Mouse (Mus musculus) limb, embryonic 14.5 days (tissue): ENCODE results near the gene Prf1. TPM values are rescaled to one million over a fixed set of nuclear protein-coding genes. Genes with fewer than 3 reads are reported as not detected.

Source experiments
- ATAC-seq: fragments of 200-750 bp; cut with Nextera tagmentation; 2 replicates; pipeline ENCODE4 v1.8.0; 2017; ENCODE audit warnings: low read depth, moderate number of reproducible peaks, moderate TSS enrichment; ENCODE audit not compliant: low FRiP score
- DNase-seq: peaks from one replicate; pipeline ENCODE4 v3.0.0-alpha.2; 2015; ENCODE audit warnings: low spot score
- H3K27ac ChIP-seq: fragments of 300-500 bp; sonication (generic); replicated peaks from 2 replicates; pipeline ENCODE4 v1.5.1; 2014; ENCODE audit warnings: low read depth, mild to moderate bottlenecking, low read length, moderate library complexity, mixed read lengths
- H3K27me3 ChIP-seq: fragments of 300-500 bp; sonication (generic); 2 replicates; pipeline ENCODE4 v1.6.1; 2014; ENCODE audit warnings: low read length, mixed read lengths; ENCODE audit not compliant: control insufficient read depth, insufficient read depth
- H3K36me3 ChIP-seq: fragments of 300-500 bp; sonication (generic); 2 replicates; pipeline ENCODE4 v1.6.1; 2014; ENCODE audit warnings: mild to moderate bottlenecking, low read length, moderate library complexity, mixed read lengths; ENCODE audit not compliant: control insufficient read depth, insufficient read depth
- H3K4me1 ChIP-seq: fragments of 300-500 bp; sonication (generic); 2 replicates; pipeline ENCODE4 v1.6.1; 2014; ENCODE audit warnings: antibody characterized with exemption, low read length, mixed read lengths; ENCODE audit not compliant: control insufficient read depth, insufficient read depth
- H3K4me2 ChIP-seq: fragments of 300-500 bp; sonication (generic); replicated peaks from 2 replicates; pipeline ENCODE4 v1.6.1; 2014; ENCODE audit warnings: low read depth, mild to moderate bottlenecking, low read length, moderate library complexity; ENCODE audit not compliant: severe bottlenecking
- H3K4me3 ChIP-seq: fragments of 300-500 bp; sonication (generic); replicated peaks from 2 replicates; pipeline ENCODE4 v1.5.1; 2014; ENCODE audit warnings: low read length
- H3K9ac ChIP-seq: fragments of 300-500 bp; sonication (generic); 2 replicates; pipeline ENCODE4 v1.6.1; 2014; ENCODE audit warnings: mild to moderate bottlenecking, low read depth, low read length, moderate library complexity; ENCODE audit not compliant: severe bottlenecking
- H3K9me3 ChIP-seq: fragments of 300-500 bp; sonication (generic); 2 replicates; pipeline ENCODE4 v1.6.1; 2016; ENCODE audit warnings: low read length; ENCODE audit not compliant: control insufficient read depth
- POLR2A ChIP-seq: fragments of 200-500 bp; IDR thresholded peaks from 2 replicates; pipeline ENCODE4 v1.8.0; 2012; ENCODE audit warnings: inconsistent platforms, mild to moderate bottlenecking, moderate library complexity, borderline replicate concordance; ENCODE audit not compliant: insufficient read depth, insufficient read length; ENCODE audit errors: extremely low read depth
- WGBS: fragments of 180-500 bp; shearing (Covaris S2); extraction: QIAGEN DNeasy Blood & Tissue Kit; methylation state at CpG from one replicate; pipeline ENCODE4 v1.1.7; 2014; 5-methylcytosine and 5-hydroxymethylcytosine counted together
- polyA plus RNA-seq, 2 experiments: library from polyadenylated mRNA; depleted of rRNA in 1 of 2; stranded (reverse) in 1 of 2; unstranded in 1 of 2; fragments of >200 nt; fragmentation: Nextera tagmentation in 1 of 2; extraction: Ambion mirVana in 1 of 2; gene quantifications; 2 replicates each; pipeline versions ENCODE4 v1.2.1 to v1.2.3; 2012 to 2014

The Prf1 gene
- polyA plus RNA-seq, 2 experiments, result not detected

DNA sequence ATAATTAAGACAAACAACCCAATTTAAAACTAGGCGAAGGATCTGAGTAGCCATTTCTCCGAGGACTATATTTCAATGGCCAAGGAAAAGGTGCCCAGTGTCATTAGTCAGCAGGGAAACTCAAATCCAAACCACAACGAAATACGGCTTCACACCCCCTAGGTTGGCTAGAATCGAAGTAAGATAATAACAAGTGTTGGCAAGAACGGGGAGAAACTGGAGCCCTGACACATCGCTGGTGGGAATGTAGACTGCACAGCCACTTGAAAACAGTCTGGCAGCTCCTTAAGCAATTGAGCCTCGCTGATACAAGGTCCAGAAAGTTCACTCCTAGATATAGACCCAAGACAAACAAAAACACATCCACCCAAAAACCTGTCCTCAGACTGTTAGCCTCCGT lies 41.0 kb upstream of the Prf1 start:
- WGBS, result 85% methylated on average over 9 of the region's 9 CpGs

DNA sequence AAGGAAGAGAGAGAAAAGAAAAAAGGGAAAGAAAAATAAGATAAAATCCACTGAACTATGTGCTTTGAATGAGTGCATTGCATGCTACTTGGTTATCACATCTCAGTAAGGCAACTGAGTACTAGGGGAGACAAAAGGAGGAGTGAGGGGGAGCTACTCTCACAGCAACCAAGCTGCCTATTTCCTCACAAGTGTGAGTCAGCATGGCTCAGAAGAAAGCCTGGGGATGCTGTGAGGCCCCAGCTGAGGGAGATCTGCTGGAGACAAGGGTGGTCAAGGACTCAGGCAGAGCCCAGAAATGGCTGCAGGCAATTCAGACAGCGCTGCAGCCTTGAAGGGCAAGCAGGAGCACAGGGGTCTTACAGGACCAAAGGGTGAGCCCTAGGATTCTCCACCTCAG lies 39.5 kb upstream of the Prf1 start:
- WGBS, result 71% methylated on average over 1 of the region's 1 CpGs
- H3K4me2 ChIP-seq, result no peak overlapping the region
- DNase-seq (no peak), ATAC-seq (no peak)
- H3K4me3 ChIP-seq, result no peak overlapping the region
- peaks cover 5% of the 10 kb centered on the region; the same call in 1 of the 2 replicates for H3K4me1 ChIP-seq
- 0 out of 2 replicates have a peak, but pooled peaks cover 3% of the 10 kb centered on the region for H3K9me3 ChIP-seq
- no peak overlapping the region for H3K9ac ChIP-seq
- no peaks in the 10 kb centered on the region for H3K27me3 ChIP-seq
- no peaks in the 10 kb centered on the region for H3K36me3 ChIP-seq
- TF ChIP-seq POLR2A, result no peak
- no peak overlapping the region for H3K27ac ChIP-seq

More for the DNA sequence above, 41.0 kb upstream of the Prf1 start:
- no peak for TF ChIP-seq POLR2A
- Histone ChIP-seq H3K4me1 (peaks cover 5% of the 10 kb centered on the region; the same call in 1 of the 2 replicates), H3K4me3 (no peak overlapping the region), H3K9ac (no peak overlapping the region), H3K9me3 (0 out of 2 replicates have a peak, but pooled peaks cover 3% of the 10 kb centered on the region), H3K27me3 (no peaks in the 10 kb centered on the region), H3K4me2 (no peak overlapping the region), H3K36me3 (no peaks in the 10 kb centered on the region), H3K27ac (no peak overlapping the region)
- no peak for ATAC-seq
- DNase-seq, result no peak

DNA sequence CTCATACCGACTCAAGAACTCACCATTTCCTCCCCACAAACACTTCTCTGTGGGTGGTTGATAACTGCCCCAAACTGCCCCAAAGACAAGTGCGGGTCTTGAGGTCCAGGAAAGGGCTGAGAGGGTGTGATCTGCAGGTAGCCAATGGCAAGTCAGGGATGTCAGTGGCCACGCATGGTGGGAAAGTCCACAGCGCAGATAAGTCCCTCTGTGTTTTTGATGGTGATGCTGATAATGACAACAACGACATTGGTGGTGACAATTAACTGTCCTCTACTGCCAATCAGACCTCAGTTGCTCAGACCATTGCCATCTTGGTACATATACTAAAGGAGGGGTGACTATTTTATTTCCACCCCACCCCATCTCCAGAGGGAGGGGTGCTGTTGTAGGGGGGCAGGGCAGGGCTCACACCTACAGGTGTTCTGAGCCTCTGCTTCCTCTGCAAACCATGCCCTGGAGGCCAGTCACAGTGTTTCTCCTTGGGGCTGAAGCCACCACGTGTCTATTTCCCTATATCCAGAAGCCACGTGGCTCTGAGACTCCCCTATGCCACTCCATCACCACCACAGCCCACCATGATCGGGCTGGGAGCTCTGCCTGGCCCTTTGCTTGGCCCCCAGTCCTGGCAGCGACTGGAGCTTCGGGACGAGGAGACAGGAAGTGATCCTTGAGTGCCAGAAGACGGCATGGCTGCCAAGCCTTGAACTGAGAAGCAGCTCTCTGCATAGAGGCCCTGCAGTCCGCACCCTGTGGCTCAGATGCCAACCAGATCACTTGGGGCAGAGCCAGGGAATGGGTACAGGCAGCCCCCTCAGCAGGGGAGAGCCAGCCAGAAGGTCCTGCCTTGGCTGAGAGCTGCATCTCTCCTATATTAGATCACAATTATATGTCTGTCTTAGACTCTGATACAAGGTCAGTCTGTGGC lies 36.1 kb upstream of the Prf1 start:
- no peaks in the 10 kb centered on the region for H3K9me3 ChIP-seq
- no peaks in the 10 kb centered on the region for H3K27me3 ChIP-seq
- H3K4me1 ChIP-seq, result no peaks in the 10 kb centered on the region
- H3K4me3 ChIP-seq, result no peak overlapping the region
- no peak for TF ChIP-seq POLR2A
- H3K36me3 ChIP-seq, result no peaks in the 10 kb centered on the region
- DNase-seq (no peak), ATAC-seq (no peak)
- no peak overlapping the region for H3K9ac ChIP-seq
- H3K4me2 ChIP-seq, result no peak overlapping the region
- 61% methylated on average over 13 of the region's 13 CpGs for WGBS
- no peak overlapping the region for H3K27ac ChIP-seq

DNA sequence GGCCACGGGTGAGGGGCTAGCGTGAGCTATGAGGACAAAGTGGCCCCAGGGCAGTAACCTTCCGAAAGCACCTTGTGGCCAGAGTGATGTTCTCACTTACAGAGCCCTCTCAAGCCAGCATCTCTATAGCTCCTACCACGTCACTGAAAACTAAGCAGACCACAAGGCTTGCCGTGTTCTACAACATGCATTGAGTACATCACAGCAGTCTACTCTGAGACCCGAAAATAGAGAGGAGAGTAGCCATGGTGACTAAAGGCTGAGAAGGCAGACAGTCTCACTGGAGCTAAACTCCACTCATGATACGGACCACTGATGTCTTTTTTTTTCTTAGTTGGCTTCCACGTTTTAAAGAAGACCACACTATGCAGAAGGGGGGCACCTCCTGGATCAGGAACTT lies 34.0 kb upstream of the Prf1 start:
- 76% methylated on average over 8 of the region's 8 CpGs for WGBS

DNA sequence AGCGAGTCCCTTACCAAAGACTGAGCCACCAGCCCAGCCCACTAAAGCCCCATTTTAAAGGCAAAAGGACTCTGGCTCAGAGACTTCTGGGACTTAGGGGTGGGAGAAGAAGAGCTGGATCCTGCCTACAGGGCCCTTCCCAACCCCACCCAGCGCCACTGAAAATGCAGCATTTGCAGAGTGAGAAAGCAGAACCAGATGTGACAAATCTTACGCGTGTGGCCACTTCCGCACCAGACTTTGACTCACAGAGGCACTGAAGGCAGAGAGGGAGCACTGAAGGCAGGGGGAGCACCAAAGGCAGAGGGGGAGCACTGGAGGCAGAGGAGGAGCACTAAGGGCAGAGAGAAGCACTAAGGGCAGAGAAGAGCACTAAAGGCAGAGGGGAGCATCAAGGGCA lies 30.3 kb upstream of the Prf1 start:
- no peak overlapping the region for H3K4me3 ChIP-seq
- H3K27ac ChIP-seq, result no peak overlapping the region
- H3K9ac ChIP-seq, result no peak overlapping the region
- no peak for TF ChIP-seq POLR2A
- no peak overlapping the region for H3K4me2 ChIP-seq
- no peaks in the 10 kb centered on the region for H3K9me3 ChIP-seq
- no peaks in the 10 kb centered on the region for H3K36me3 ChIP-seq
- H3K27me3 ChIP-seq, result no peaks in the 10 kb centered on the region
- no peak for ATAC-seq
- H3K4me1 ChIP-seq, result peaks cover 7% of the 10 kb centered on the region; the same call in 1 of the 2 replicates
- 40% methylated on average over 5 of the region's 5 CpGs for WGBS
- no peak for DNase-seq

More for the DNA sequence above, 34.0 kb upstream of the Prf1 start:
- DNase-seq, result no peak
- Histone ChIP-seq H3K9ac (no peak overlapping the region), H3K36me3 (no peaks in the 10 kb centered on the region), H3K27ac (no peak overlapping the region), H3K4me1 (no peaks in the 10 kb centered on the region), H3K4me2 (no peak overlapping the region), H3K27me3 (no peaks in the 10 kb centered on the region), H3K4me3 (no peak overlapping the region), H3K9me3 (no peaks in the 10 kb centered on the region)
- no peak for ATAC-seq
- no peak for TF ChIP-seq POLR2A
